Mouse (Mus musculus) kidney, postnatal 0 days (tissue): ENCODE results near the gene Lrfn1. TPM values are rescaled to one million over a fixed set of nuclear protein-coding genes. Genes with fewer than 3 reads are reported as not detected.
A peak's percentile ranks its signal among the peaks of the same experiment; 100 is the strongest.

Source experiments
- ATAC-seq: fragments of 200-750 bp; cut with Nextera tagmentation; replicated peaks from 2 replicates; pipeline ENCODE4 v1.8.0; 2017; ENCODE audit warnings: low read depth, moderate number of reproducible peaks, moderate TSS enrichment, moderate library complexity; ENCODE audit not compliant: low FRiP score
- DNase-seq: peaks from one replicate; pipeline ENCODE4 v3.0.0-alpha.2; 2016; ENCODE audit warnings: low spot score
- H3K27ac ChIP-seq: fragments of 300-500 bp; sonication (generic); 2 replicates; pipeline ENCODE4 v1.5.1; 2014; ENCODE audit warnings: mild to moderate bottlenecking
- H3K27me3 ChIP-seq: fragments of 300-500 bp; sonication (generic); 2 replicates; pipeline ENCODE4 v1.6.1; 2014; ENCODE audit warnings: low read length, mixed read lengths; ENCODE audit not compliant: insufficient read depth
- H3K36me3 ChIP-seq: fragments of 300-500 bp; sonication (generic); 2 replicates; pipeline ENCODE4 v1.6.1; 2014; ENCODE audit warnings: low read length, mixed read lengths; ENCODE audit not compliant: insufficient read depth
- H3K4me1 ChIP-seq: fragments of 300-500 bp; sonication (generic); replicated peaks from 2 replicates; pipeline ENCODE4 v1.6.1; 2014; ENCODE audit warnings: antibody characterized with exemption, low read length, mixed read lengths; ENCODE audit not compliant: insufficient read depth
- H3K4me2 ChIP-seq: fragments of 300-500 bp; sonication (generic); 2 replicates; pipeline ENCODE4 v1.6.1; 2014; ENCODE audit warnings: mild to moderate bottlenecking, low read length, moderate library complexity, mixed read lengths
- H3K4me3 ChIP-seq: fragments of 300-500 bp; sonication (generic); replicated peaks from 2 replicates; pipeline ENCODE4 v1.5.1; 2014; ENCODE audit warnings: low read depth, low read length
- H3K9ac ChIP-seq: fragments of 300-500 bp; sonication (generic); 2 replicates; pipeline ENCODE4 v1.6.1; 2014; ENCODE audit warnings: low read depth, low read length
- H3K9me3 ChIP-seq: fragments of 300-500 bp; sonication (generic); replicated peaks from 2 replicates; pipeline ENCODE4 v1.6.1; 2016; ENCODE audit warnings: low read length, inconsistent platforms, mixed read lengths
- CTCF ChIP-seq: IDR thresholded peaks from 2 replicates; pipeline ENCODE4 v1.5.1; 2016; ENCODE audit warnings: antibody characterized with exemption, low read depth, mild to moderate bottlenecking, moderate library complexity
- WGBS: fragments of 180-500 bp; shearing (Covaris S2); extraction: QIAGEN DNeasy Blood & Tissue Kit; methylation state at CpG from one replicate; pipeline ENCODE4 v1.1.7; 2014; 5-methylcytosine and 5-hydroxymethylcytosine counted together
- polyA plus RNA-seq: library from polyadenylated mRNA; unstranded; fragments of >200 nt; fragmentation: Nextera tagmentation; extraction: Ambion mirVana; gene quantifications from 2 replicates; pipeline ENCODE4 v1.2.1, GENCODE M21; 2015

Lrfn1 gene
- 2.1 and 2.8 TPM in 2 replicates for polyA plus RNA-seq

DNA sequence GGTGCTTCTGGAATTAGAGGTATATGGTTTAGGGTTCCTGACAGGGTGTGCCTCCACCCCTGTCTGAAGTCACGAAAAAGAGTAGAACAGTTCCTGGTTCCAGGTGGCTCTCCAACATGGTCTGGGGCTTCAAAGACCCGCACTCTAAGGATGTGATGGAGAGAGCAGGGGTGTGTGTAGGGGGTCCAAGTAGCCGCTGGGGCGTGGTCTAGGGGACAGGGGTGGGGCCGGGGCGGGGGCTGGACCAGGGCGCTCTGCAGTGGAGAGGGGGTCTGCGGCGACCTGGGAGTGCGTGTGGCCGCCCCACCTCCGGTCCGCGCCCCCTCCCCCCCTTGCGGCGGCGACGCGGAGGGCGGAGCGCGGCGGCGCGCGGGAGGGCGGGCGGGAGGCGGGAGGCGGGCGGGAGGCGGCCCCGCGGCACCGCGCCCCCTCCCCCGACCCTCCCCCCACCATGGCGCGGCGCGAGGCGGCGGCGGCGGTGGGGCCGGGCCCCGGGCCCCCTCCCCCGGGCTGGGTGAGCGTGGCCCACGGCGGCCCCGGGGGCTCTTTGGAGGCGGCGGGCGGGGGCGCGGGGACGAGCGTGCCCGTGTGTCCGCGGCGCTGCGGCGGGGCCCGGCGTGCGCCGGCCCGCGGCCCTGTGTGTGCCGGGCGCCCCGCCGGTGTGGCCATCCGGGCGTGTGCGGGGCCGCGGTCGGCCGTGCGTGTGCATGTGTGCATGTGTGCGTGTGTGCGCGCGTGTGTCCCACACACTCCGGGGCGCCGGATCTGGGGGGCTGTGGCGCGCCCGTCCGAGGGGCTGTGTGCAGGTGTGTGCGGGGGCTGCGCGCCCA is at the start of gene Lrfn1:
Lrfn1 (plus strand) TSS at position 450 of the 830 bp plus-strand sequence.
- under 1% methylated on average over 37 of the region's 97 CpGs for WGBS
- peak; percentile 34 for DNase-seq

DNA sequence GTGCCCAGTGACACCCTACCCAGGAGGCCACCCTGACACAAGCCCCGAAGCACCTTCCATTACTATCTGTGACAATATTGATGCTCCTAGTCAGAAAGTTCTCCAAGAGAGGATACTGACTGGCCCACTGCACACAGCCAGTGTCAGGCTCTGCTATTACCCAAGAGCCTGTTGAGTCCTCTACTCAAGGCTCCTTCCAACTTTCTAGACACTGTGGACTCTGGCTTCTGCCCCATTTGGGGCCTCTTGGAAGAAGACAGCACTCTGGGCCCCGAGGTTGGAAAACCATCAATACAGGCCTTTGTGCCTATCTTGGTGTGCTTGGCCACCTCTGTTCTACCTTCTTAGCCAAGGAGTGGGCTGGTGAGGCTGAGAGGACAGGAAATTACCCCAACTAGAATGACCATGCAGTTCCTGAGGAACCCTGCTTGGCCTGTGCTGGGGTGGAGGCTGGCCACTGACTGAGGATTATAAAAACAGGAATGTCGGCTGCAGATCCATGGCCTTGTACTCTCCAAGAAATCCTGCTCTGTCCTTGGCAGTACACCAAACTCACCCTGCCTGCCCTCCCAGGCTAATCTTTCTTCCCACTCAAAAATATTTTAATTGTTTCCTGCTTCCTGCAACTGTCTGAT is 40.8 kb upstream of the Lrfn1 start:
- Histone ChIP-seq H3K4me1 (no peaks in the 10 kb centered on the region), H3K9me3 (no peaks in the 10 kb centered on the region), H3K27me3 (no peaks in the 10 kb centered on the region), H3K36me3 (peaks cover 50% of the 10 kb centered on the region), H3K4me3 (no peak overlapping the region), H3K4me2 (no peak overlapping the region), H3K27ac (peak overlapping the region; percentile 8; the same call in 1 of the 2 replicates), H3K9ac (no peak overlapping the region)
- ATAC-seq, result peak; percentile 40; the same call in 1 of the 2 replicates
- DNase-seq, result peak; percentile 58
- WGBS, result 73% methylated on average over 3 of the region's 3 CpGs
- TF ChIP-seq CTCF, result no peak

More for the DNA sequence above, at the start of gene Lrfn1:
- H3K9ac ChIP-seq, result peak within 1 kb of the TSS; percentile 79
- H3K4me3 ChIP-seq, result peak within 1 kb of the TSS; percentile 76
- H3K9me3 ChIP-seq, result no peaks in the 10 kb centered on the region
- H3K27me3 ChIP-seq, result no peaks in the 10 kb centered on the region
- no peaks in the 10 kb centered on the region for H3K36me3 ChIP-seq
- ATAC-seq, result peak; percentile 62
- 0 out of 2 replicates have a peak, but pooled peaks cover 3% of the 10 kb centered on the region for H3K4me1 ChIP-seq
- TF ChIP-seq CTCF, result no peak
- H3K27ac ChIP-seq, result peak within 1 kb of the TSS; percentile 62; the same call in 1 of the 2 replicates
- peak within 1 kb of the TSS; percentile 99 for H3K4me2 ChIP-seq

DNA sequence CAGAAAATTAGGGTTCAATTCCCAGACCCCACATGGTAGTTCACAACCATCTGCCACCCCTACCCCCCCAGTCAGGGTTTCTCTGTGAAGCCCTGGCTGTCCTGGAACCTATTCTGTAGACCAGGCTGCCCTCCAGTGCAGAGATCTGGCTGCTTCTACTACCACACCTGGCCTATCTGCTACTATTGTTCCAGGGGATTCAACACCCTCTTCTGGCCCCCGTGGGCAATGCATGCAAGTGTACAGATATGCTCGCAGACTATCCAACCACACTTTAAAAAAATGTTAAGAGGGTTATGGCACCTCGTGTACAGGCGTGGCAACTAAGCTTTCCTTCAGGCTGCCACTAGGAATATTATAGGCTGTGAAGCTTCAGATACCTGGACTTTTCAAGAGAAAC is 39.0 kb upstream of the Lrfn1 start:
- Histone ChIP-seq H3K27me3 (no peaks in the 10 kb centered on the region), H3K4me2 (no peak overlapping the region), H3K4me3 (no peak overlapping the region), H3K4me1 (no peaks in the 10 kb centered on the region), H3K27ac (no peak overlapping the region), H3K9me3 (no peaks in the 10 kb centered on the region), H3K9ac (no peak overlapping the region), H3K36me3 (peaks cover 44% of the 10 kb centered on the region)
- ATAC-seq (no peak), DNase-seq (no peak)
- 0 out of 2 replicates have a peak, but pooled peaks have one; percentile 4 for TF ChIP-seq CTCF
- 88% methylated on average over 4 of the region's 4 CpGs for WGBS

GRCm38 (mm10) chr7:28417368-28417767 is 34.4 kb upstream of the Lrfn1 start:
- no peak overlapping the region for H3K9ac ChIP-seq
- TF ChIP-seq CTCF, result peak; percentile 34
- no peak for DNase-seq
- no peaks in the 10 kb centered on the region for H3K27me3 ChIP-seq
- H3K27ac ChIP-seq, result no peak overlapping the region
- ATAC-seq, result no peak
- no peak overlapping the region for H3K4me3 ChIP-seq
- H3K36me3 ChIP-seq, result peaks cover 38% of the 10 kb centered on the region
- no peaks in the 10 kb centered on the region for H3K4me1 ChIP-seq
- H3K9me3 ChIP-seq, result no peaks in the 10 kb centered on the region
- no peak overlapping the region for H3K4me2 ChIP-seq

DNA sequence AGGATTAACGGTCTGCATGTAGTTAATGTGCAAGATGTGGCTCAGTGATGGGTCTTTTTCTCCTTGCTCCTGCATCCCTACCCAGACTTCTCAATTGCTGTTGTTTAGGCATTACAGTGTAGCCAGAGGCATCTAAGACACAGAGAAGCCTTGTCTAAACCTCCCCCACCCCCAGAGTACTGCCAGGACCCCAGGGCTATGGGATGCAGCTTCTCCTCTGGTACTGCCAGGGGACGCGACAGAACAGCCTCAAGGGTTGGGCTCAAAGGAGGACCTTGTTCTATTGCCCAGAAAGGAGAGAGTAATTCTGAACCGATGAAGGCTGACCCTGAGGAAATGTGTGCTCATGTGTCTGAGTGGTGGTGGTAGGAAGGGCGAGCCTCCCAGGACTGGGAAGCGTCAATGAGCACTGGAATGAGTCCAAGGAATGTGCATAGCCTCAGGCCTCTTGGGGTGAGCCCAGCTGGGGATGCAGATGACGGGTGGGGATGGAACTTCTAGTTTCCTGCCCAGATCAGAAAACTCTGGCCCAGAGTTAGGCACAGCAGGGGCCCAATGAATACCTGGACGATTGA is 33.6 kb upstream of the Lrfn1 start:
- H3K27ac ChIP-seq, result no peak overlapping the region
- no peak for ATAC-seq

GRCm38 (mm10) chr7:28419416-28419815 is 32.4 kb upstream of the Lrfn1 start:
- no peaks in the 10 kb centered on the region for H3K27me3 ChIP-seq
- no peak for DNase-seq
- no peak for ATAC-seq
- H3K4me2 ChIP-seq, result no peak overlapping the region
- H3K4me1 ChIP-seq, result no peaks in the 10 kb centered on the region
- no peak for TF ChIP-seq CTCF
- no peak overlapping the region for H3K9ac ChIP-seq
- H3K4me3 ChIP-seq, result no peak overlapping the region
- no peaks in the 10 kb centered on the region for H3K9me3 ChIP-seq
- 86% methylated on average over 2 of the region's 2 CpGs for WGBS
- no peak overlapping the region for H3K27ac ChIP-seq
- H3K36me3 ChIP-seq, result peaks cover 41% of the 10 kb centered on the region

More for the DNA sequence above, 33.6 kb upstream of the Lrfn1 start:
- Histone ChIP-seq H3K4me1 (no peaks in the 10 kb centered on the region), H3K27me3 (no peaks in the 10 kb centered on the region), H3K4me3 (no peak overlapping the region), H3K9me3 (no peaks in the 10 kb centered on the region), H3K9ac (no peak overlapping the region), H3K4me2 (no peak overlapping the region), H3K36me3 (peaks cover 45% of the 10 kb centered on the region)
- 65% methylated on average over 8 of the region's 8 CpGs for WGBS
- no peak for TF ChIP-seq CTCF
- DNase-seq, result peak; percentile 62
